22 mouse cellular contexts compared by ENCODE assay signal in genomic region chr13:13919396-13919795, GRCm38 (mm10). TPM values are rescaled to one million over a fixed set of nuclear protein-coding genes. Genes with fewer than 3 reads are reported as not detected.
DNase-seq lines count a peak whose midpoint lies in the region; ATAC-seq and TF ChIP-seq lines count a peak whose summit lies in the region.
"Had no signal": no experiment of that assay in that cellular context is flagged by ENCODE, and none has a peak within 500 bp of the region (broad histone marks: within the 10 kb centered on the region; RNA-seq: fewer than 3 reads in every experiment).

No protein-coding gene starts in this region.

- TF ChIP-seq CTCF in kidney, adult 2 months (conservative IDR thresholded peaks at IDR 0.05; ENCODE audit: insufficient read depth, insufficient read length, low read depth, low read length) = no peak
- TF ChIP-seq CTCF in lung, postnatal 0 days (IDR thresholded peaks at IDR 0.05) = no peak

- H3K9me3 ChIP-seq in kidney, embryonic 15.5 days (replicated peaks) = no peaks in the 10 kb centered on the region
- no peaks in the 10 kb centered on the region for H3K9me3 ChIP-seq in lung, postnatal 0 days (ENCODE audit: low read length)
- H3K9me3 ChIP-seq: G1E had no signal

- TF ChIP-seq POLR2A in kidney, adult 2 months (IDR thresholded peaks at IDR 0.05; ENCODE audit: low read depth, low read length) = no peak

- no peaks in the 10 kb centered on the region for H3K36me3 ChIP-seq in kidney, adult 2 months (ENCODE audit: control insufficient read depth, insufficient read depth, low read length)
- H3K36me3 ChIP-seq in kidney, embryonic 15.5 days = no peaks in the 10 kb centered on the region
- H3K36me3 ChIP-seq in lung, postnatal 0 days (ENCODE audit: insufficient read depth, low read length) = no peaks in the 10 kb centered on the region
- H3K36me3 ChIP-seq: G1E had no signal

- no peak overlapping the region for H3K4me2 ChIP-seq in kidney, embryonic 15.5 days
- H3K4me2 ChIP-seq in lung, postnatal 0 days (replicated peaks; ENCODE audit: low read depth, low read length) = no peak overlapping the region

- no peak overlapping the region for H3K4me3 ChIP-seq in kidney, adult 2 months (ENCODE audit: insufficient read depth, low read depth, low read length)
- no peak overlapping the region for H3K4me3 ChIP-seq in kidney, embryonic 15.5 days (replicated peaks)
- no peak overlapping the region for H3K4me3 ChIP-seq in lung, postnatal 0 days (ENCODE audit: low read depth, low read length)

- TF ChIP-seq EP300 in lung, postnatal 0 days (IDR thresholded peaks at IDR 0.05) = no peak

- peak; percentile 58 for DNase-seq in kidney, adult 2 months
- no peak for DNase-seq in kidney, postnatal 4 days
- DNase-seq in kidney, adult 8-10 months = peak; percentile 7 to 27
- peak; percentile 73 for DNase-seq in kidney, adult 9 months
- DNase-seq in kidney, postnatal 14 days = no peak
- peak; percentile 0 for DNase-seq in lung, postnatal 0 days (ENCODE audit: low spot score)
- no peak for DNase-seq in lung, postnatal 14 days
- DNase-seq: adrenal gland, adult 2 months; adrenal gland, adult 8-10 months; adrenal gland, postnatal 10 days; adrenal gland, postnatal 14 days; adrenal gland, postnatal 25 days; adrenal gland, postnatal 36 days; B cell, adult 2 months; cerebellum, adult 11 months; cerebellum, adult 11-12 months had no signal

- 66% methylated on average over 3 of the region's 3 CpGs for whole genome bisulfite sequencing in kidney, adult 2 months
- 92% methylated on average over 3 of the region's 3 CpGs for WGBS in kidney, embryonic 15.5 days
- 84% methylated on average over 3 of the region's 3 CpGs for WGBS in lung, postnatal 0 days

- H3K9ac ChIP-seq in kidney, embryonic 15.5 days = no peak overlapping the region
- H3K9ac ChIP-seq in lung, postnatal 0 days (replicated peaks; ENCODE audit: low read depth) = no peak overlapping the region

- H3K27ac ChIP-seq in kidney, adult 2 months (ENCODE audit: insufficient read depth, low read depth, low read length) = no peak overlapping the region
- no peak overlapping the region for H3K27ac ChIP-seq in kidney, embryonic 15.5 days
- no peak overlapping the region for H3K27ac ChIP-seq in lung, postnatal 0 days (ENCODE audit: low read length)

- ATAC-seq in kidney, embryonic 15.5 days (replicated peaks; ENCODE audit: low FRiP score) = no peak
- ATAC-seq in lung, postnatal 0 days = no peak
- ATAC-seq: activated CD4-positive, CD25-positive, alpha-beta regulatory T cell, adult 4 months; CD4-positive, CD25-positive, alpha-beta regulatory T cell, adult 4 months; Patski had no signal

- no peaks in the 10 kb centered on the region for H3K27me3 ChIP-seq in kidney, adult 2 months (replicated peaks; ENCODE audit: control insufficient read depth, insufficient read depth, low read length)
- H3K27me3 ChIP-seq in kidney, embryonic 15.5 days = no peaks in the 10 kb centered on the region
- no peaks in the 10 kb centered on the region for H3K27me3 ChIP-seq in lung, postnatal 0 days (replicated peaks; ENCODE audit: insufficient read depth, low read length)
- H3K27me3 ChIP-seq: CH12.LX, Patski had no signal

- no peaks in the 10 kb centered on the region for H3K4me1 ChIP-seq in kidney, adult 2 months (ENCODE audit: control insufficient read depth, insufficient read depth, low read length)
- H3K4me1 ChIP-seq in kidney, embryonic 15.5 days = no peaks in the 10 kb centered on the region
- no peaks in the 10 kb centered on the region for H3K4me1 ChIP-seq in lung, postnatal 0 days (ENCODE audit: insufficient read depth, low read depth, low read length)

RNA-seq across cellular contexts. Expression of gene B3galnt2, which starts 34.9 kb away (rescaled TPM):
- 17.4 and 25.8 TPM in 2 replicates for polyA plus RNA-seq in kidney, adult 2 months (2012; rRNA removed)
- polyA plus RNA-seq in kidney, embryonic 15.5 days (2015; fragmentation: Nextera tagmentation; extraction: Ambion mirVana) = 39.6 and 40.8 TPM in 2 replicates
- polyA plus RNA-seq in lung, postnatal 0 days (2015; fragmentation: Nextera tagmentation; extraction: Ambion mirVana) = 19.4 and 20.3 TPM in 2 replicates

Comparison
In these comparisons a context has a peak if more than half of its experiments do, and no peak if none do; other contexts are left out.
1. DNase-seq: peak in kidney, adult 2 months (single experiment), kidney, adult 8-10 months (2 of 2), kidney, adult 9 months (single experiment) and lung, postnatal 0 days (single experiment); none in kidney, postnatal 4 days (0 of 2), kidney, postnatal 14 days (single experiment) and lung, postnatal 14 days (single experiment).